Comparison of ENCODE assay signal across 32 mouse cellular contexts in the genomic region with DNA sequence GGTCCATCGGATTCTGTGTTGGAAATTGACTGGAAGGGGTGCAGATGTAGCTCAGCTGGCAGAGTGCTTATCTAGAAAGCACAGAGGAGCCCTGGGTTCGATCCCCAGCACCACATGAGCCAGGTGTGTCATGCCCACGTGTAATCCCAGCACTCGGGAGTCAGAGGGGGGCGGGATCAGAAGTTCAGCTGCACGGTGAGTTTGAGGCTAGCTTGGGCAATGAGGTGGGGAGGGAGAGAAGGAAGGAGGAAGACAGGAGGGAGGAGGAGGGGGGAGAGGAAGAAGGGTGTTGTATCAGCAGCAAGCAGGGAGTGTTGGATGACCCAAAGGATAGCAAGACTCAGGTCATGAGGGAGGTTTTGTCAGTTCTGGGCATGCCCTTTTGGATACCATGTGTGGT. TPM values are rescaled to one million over a fixed set of nuclear protein-coding genes. Genes with fewer than 3 reads are reported as not detected.
DNase-seq lines count a peak whose midpoint lies in the region; ATAC-seq and TF ChIP-seq lines count a peak whose summit lies in the region.
"Had no signal": no experiment of that assay in that cellular context is flagged by ENCODE, and none has a peak within 500 bp of the region (broad histone marks: within the 10 kb centered on the region; RNA-seq: fewer than 3 reads in every experiment).

No protein-coding gene starts in this region.

- H3K4me3 ChIP-seq in midbrain, embryonic 10.5 days, result no peak overlapping the region
- no peak overlapping the region for H3K4me3 ChIP-seq in midbrain, embryonic 15.5 days
- H3K4me3 ChIP-seq in ES-E14 (ENCODE audit: insufficient read depth in 1 of 2, low read depth in 1 of 2, low read length in 2 of 2, poor library complexity in 1 of 2, severe bottlenecking in 1 of 2), result peak overlapping the region in 1 of 2 experiments; percentile 36; a peak in 1 of 4 replicates
- no peak overlapping the region for H3K4me3 ChIP-seq in cortical plate, adult 2 months (ENCODE audit: insufficient read depth, low read length)
- no peak overlapping the region for H3K4me3 ChIP-seq in forebrain, embryonic 14.5 days (ENCODE audit: low read depth, low read length)
- H3K4me3 ChIP-seq: embryonic facial prominence, embryonic 10.5 days; embryonic facial prominence, embryonic 13.5 days; erythroblast, embryonic 14.5 days; forebrain, embryonic 12.5 days; heart, adult 2 months; heart, embryonic 10.5 days; heart, embryonic 13.5 days had no signal

- no peak for TF ChIP-seq CTCF in cortical plate, adult 2 months (IDR thresholded peaks at IDR 0.05; ENCODE audit: extremely low read depth, insufficient read depth, low read length)

- H3K36me3 ChIP-seq in midbrain, embryonic 10.5 days, result no peaks in the 10 kb centered on the region
- no peaks in the 10 kb centered on the region for H3K36me3 ChIP-seq in midbrain, embryonic 15.5 days (replicated peaks)
- no peaks in the 10 kb centered on the region for H3K36me3 ChIP-seq in ES-E14 (ENCODE audit: control insufficient read depth, insufficient read depth, low read length, poor library complexity, severe bottlenecking)
- no peaks in the 10 kb centered on the region for H3K36me3 ChIP-seq in forebrain, embryonic 14.5 days (ENCODE audit: control insufficient read depth, insufficient read depth, low read length)
- H3K36me3 ChIP-seq: embryonic facial prominence, embryonic 10.5 days; embryonic facial prominence, embryonic 13.5 days; forebrain, embryonic 12.5 days; heart, embryonic 10.5 days; heart, embryonic 13.5 days had no signal

- DNase-seq in midbrain, embryonic 10.5 days (ENCODE audit: low spot score), result no peak
- DNase-seq in ES-E14 (ENCODE audit: low read depth, low spot score), result no peak
- no peak for DNase-seq in yolk sac, embryonic 10.5 days (ENCODE audit: low spot score)
- DNase-seq in forebrain, embryonic 14.5 days (ENCODE audit: low spot score), result no peak
- no peak for DNase-seq in urinary bladder, postnatal 10 days (ENCODE audit: low spot score)
- DNase-seq: adrenal gland, adult 2 months; adrenal gland, postnatal 14 days; B cell, adult 2 months; cerebellum, adult 11 months; cerebellum, adult 2 months; cerebellum, adult 9-11 months; cerebellum, postnatal 25 days; embryo, embryonic 11 days; gastrocnemius, postnatal 10 days; gastrocnemius, postnatal 36 days; heart, adult 2 months; heart, postnatal 14 days; heart, postnatal 4 days had no signal

- H3K27me3 ChIP-seq in midbrain, embryonic 10.5 days (ENCODE audit: low read depth, poor library complexity, severe bottlenecking), result peaks cover 3% of the 10 kb centered on the region; the same call in 1 of the 2 replicates
- no peaks in the 10 kb centered on the region for H3K27me3 ChIP-seq in midbrain, embryonic 15.5 days (replicated peaks)
- no peaks in the 10 kb centered on the region for H3K27me3 ChIP-seq in forebrain, embryonic 14.5 days (replicated peaks; ENCODE audit: control insufficient read depth, insufficient read depth, low read length)
- H3K27me3 ChIP-seq: CH12.LX; embryonic facial prominence, embryonic 13.5 days; heart, embryonic 13.5 days had no signal

- in situ Hi-C loops in ES-E14 (cut with MboI; ENCODE audit: low sequenced_read_pairs in 2 of 2, unreplicated experiment in 2 of 2), result no loop called here

- no peaks in the 10 kb centered on the region for H3K9me3 ChIP-seq in midbrain, embryonic 10.5 days (replicated peaks)
- no peaks in the 10 kb centered on the region for H3K9me3 ChIP-seq in midbrain, embryonic 15.5 days
- no peaks in the 10 kb centered on the region for H3K9me3 ChIP-seq in ES-E14 (ENCODE audit: control insufficient read depth, insufficient read depth, low read depth, low read length)
- no peaks in the 10 kb centered on the region for H3K9me3 ChIP-seq in forebrain, embryonic 14.5 days (replicated peaks; ENCODE audit: control insufficient read depth, low read length)
- H3K9me3 ChIP-seq: embryonic facial prominence, embryonic 10.5 days; embryonic facial prominence, embryonic 13.5 days; forebrain, embryonic 12.5 days; heart, embryonic 10.5 days; heart, embryonic 13.5 days had no signal

- H3K4me1 ChIP-seq in midbrain, embryonic 10.5 days, result peaks cover 36% of the 10 kb centered on the region
- peaks cover 18% of the 10 kb centered on the region for H3K4me1 ChIP-seq in midbrain, embryonic 15.5 days
- H3K4me1 ChIP-seq in ES-E14 (ENCODE audit: control insufficient read depth in 2 of 2, insufficient read depth in 2 of 2, low read length in 2 of 2, poor library complexity in 1 of 2), result peaks cover 14 to 39% of the 10 kb centered on the region in 2 experiments
- H3K4me1 ChIP-seq in cortical plate, adult 2 months (ENCODE audit: control insufficient read depth, insufficient read depth, low read length), result peaks cover 6% of the 10 kb centered on the region; the same call in 1 of the 2 replicates
- peaks cover 24% of the 10 kb centered on the region for H3K4me1 ChIP-seq in forebrain, embryonic 14.5 days (ENCODE audit: control insufficient read depth, insufficient read depth, low read length)

- ATAC-seq in midbrain, embryonic 15.5 days (replicated peaks), result no peak
- ATAC-seq in forebrain, embryonic 14.5 days, result no peak
- ATAC-seq: forebrain, embryonic 16.5 days; hindbrain, postnatal 0 days; inflammation-experienced regulatory T-cells, adult 6 months had no signal

- 0 out of 2 replicates have a peak overlapping the region, but pooled peaks have one; percentile 3 for H3K27ac ChIP-seq in midbrain, embryonic 10.5 days (replicated peaks)
- H3K27ac ChIP-seq in midbrain, embryonic 15.5 days, result no peak overlapping the region
- H3K27ac ChIP-seq in ES-E14 (ENCODE audit: insufficient read depth, low read depth, low read length, poor library complexity, severe bottlenecking), result peak overlapping the region; percentile 75; the same call in 1 of the 2 replicates
- peak overlapping the region; percentile 24; the same call in 1 of the 2 replicates for H3K27ac ChIP-seq in cortical plate, adult 2 months (ENCODE audit: insufficient read depth, low read length)
- no peak overlapping the region for H3K27ac ChIP-seq in forebrain, embryonic 14.5 days (ENCODE audit: low read depth, low read length)
- H3K27ac ChIP-seq: embryonic facial prominence, embryonic 10.5 days; embryonic facial prominence, embryonic 13.5 days; forebrain, embryonic 12.5 days; heart, adult 2 months; heart, embryonic 10.5 days; heart, embryonic 13.5 days; hindbrain, embryonic 14.5 days; hindbrain, postnatal 0 days had no signal

- no peak for TF ChIP-seq POLR2A in cortical plate, adult 2 months (IDR thresholded peaks at IDR 0.05; ENCODE audit: extremely low read depth, insufficient read depth, low read length)

- no peak overlapping the region for H3K9ac ChIP-seq in midbrain, embryonic 15.5 days
- H3K9ac ChIP-seq in ES-E14 (ENCODE audit: insufficient read depth, low read depth, low read length, poor library complexity, severe bottlenecking), result peak overlapping the region; percentile 12; the same call in 1 of the 2 replicates
- no peak overlapping the region for H3K9ac ChIP-seq in forebrain, embryonic 14.5 days (ENCODE audit: low read length)
- H3K9ac ChIP-seq: embryonic facial prominence, embryonic 13.5 days; forebrain, embryonic 12.5 days; heart, embryonic 13.5 days; hindbrain, embryonic 14.5 days had no signal

- no peak overlapping the region for H3K4me2 ChIP-seq in midbrain, embryonic 15.5 days
- H3K4me2 ChIP-seq in forebrain, embryonic 14.5 days (ENCODE audit: low read length), result no peak overlapping the region
- H3K4me2 ChIP-seq: embryonic facial prominence, embryonic 13.5 days; forebrain, embryonic 12.5 days; heart, embryonic 13.5 days; hindbrain, embryonic 14.5 days had no signal

- 84% methylated on average over 6 of the region's 6 CpGs for WGBS in midbrain, embryonic 10.5 days
- WGBS in midbrain, embryonic 15.5 days, result 75% methylated on average over 6 of the region's 6 CpGs
- WGBS in forebrain, embryonic 14.5 days, result 73% methylated on average over 6 of the region's 6 CpGs

TF ChIP-seq in ES-E14, 5 proteins besides CTCF, POLR2A, EP300 and RAD21:
- TF ChIP-seq CHD2 (IDR thresholded peaks at IDR 0.05; ENCODE audit: low read depth, low read length) (no peak), ZNF384 (IDR thresholded peaks at IDR 0.05; ENCODE audit: low read depth, low read length) (no peak), HCFC1 (IDR thresholded peaks at IDR 0.05; ENCODE audit: borderline replicate concordance, insufficient read depth, low read length) (no peak), ZC3H11A (IDR thresholded peaks at IDR 0.05; ENCODE audit: borderline replicate concordance, low read depth, low read length) (no peak), MAFK (IDR thresholded peaks at IDR 0.05; ENCODE audit: insufficient read depth, low read depth, low read length) (no peak)

RNA-seq across cellular contexts. Expression of gene Rps27rt, which starts 51.7 kb away (rescaled TPM):
- polyA plus RNA-seq in midbrain, embryonic 10.5 days (2016; fragmentation: Nextera tagmentation; extraction: Ambion mirVana), result 227 and 286 TPM in 2 replicates
- 154 and 180 TPM in 2 replicates for polyA plus RNA-seq in midbrain, embryonic 15.5 days (2015; fragmentation: Nextera tagmentation; extraction: Ambion mirVana)
- 171 and 181 TPM in 2 replicates for total RNA-seq in ES-E14 (2012; rRNA removed)
- polyA plus RNA-seq in cortical plate, adult 2 months (2012; rRNA removed), result 88.6 and 94.0 TPM in 2 replicates
- 270 and 313 TPM in 2 replicates for polyA plus RNA-seq in forebrain, embryonic 14.5 days (2014; fragmentation: Nextera tagmentation; extraction: Ambion mirVana)
- polyA plus RNA-seq: erythroblast, embryonic 14.5 days had no signal

RNA-seq across cellular contexts. Expression of gene Osbpl10, which starts 55.9 kb away (rescaled TPM):
- 0.97 and 1.5 TPM in 2 replicates for polyA plus RNA-seq in midbrain, embryonic 10.5 days (2016; fragmentation: Nextera tagmentation; extraction: Ambion mirVana)
- 2.8 and 4.3 TPM in 2 replicates for polyA plus RNA-seq in midbrain, embryonic 15.5 days (2015; fragmentation: Nextera tagmentation; extraction: Ambion mirVana)
- total RNA-seq in ES-E14 (2012; rRNA removed), result 15.2 and 18.4 TPM in 2 replicates
- polyA plus RNA-seq in cortical plate, adult 2 months (2012; rRNA removed), result 21.1 and 21.2 TPM in 2 replicates
- 1.4 and 1.7 TPM in 2 replicates for polyA plus RNA-seq in forebrain, embryonic 14.5 days (2014; fragmentation: Nextera tagmentation; extraction: Ambion mirVana)
- total RNA-seq: CH12.LX, MEL had no signal
- polyA plus RNA-seq: erythroblast, embryonic 14.5 days; inflammation-experienced regulatory T-cells, adult 6 months had no signal

Comparison
In these comparisons a context has a peak if more than half of its experiments do, and no peak if none do; other contexts are left out.
1. H3K27ac ChIP-seq: peak in midbrain, embryonic 10.5 days (single experiment), ES-E14 (single experiment) and cortical plate, adult 2 months (single experiment); none in midbrain, embryonic 15.5 days (single experiment) and forebrain, embryonic 14.5 days (single experiment).